Mouse (Mus musculus) limb, embryonic 15.5 days (tissue): ENCODE data around the gene Psmb2. TPM values are rescaled to one million over a fixed set of nuclear protein-coding genes. Genes with fewer than 3 reads are reported as not detected.

Experiments used
- ATAC-seq: fragments of 200-750 bp; cut with Nextera tagmentation; 2 replicates; pipeline ENCODE4 v1.8.0; 2017; ENCODE audit warnings: low read depth, moderate TSS enrichment; ENCODE audit not compliant: insufficient number of reproducible peaks, low FRiP score, low TSS enrichment
- H3K27ac ChIP-seq: fragments of 300-500 bp; sonication (generic); 2 replicates; pipeline ENCODE4 v1.5.1; 2015; ENCODE audit warnings: moderate library complexity, mild to moderate bottlenecking, inconsistent platforms
- H3K27me3 ChIP-seq: fragments of 300-500 bp; sonication (generic); 2 replicates; pipeline ENCODE4 v1.6.1; 2015; ENCODE audit warnings: inconsistent platforms
- H3K36me3 ChIP-seq: fragments of 300-500 bp; sonication (generic); 2 replicates; pipeline ENCODE4 v1.6.1; 2015; ENCODE audit warnings: inconsistent platforms
- H3K4me1 ChIP-seq: fragments of 300-500 bp; sonication (generic); 2 replicates; pipeline ENCODE4 v1.6.1; 2015; ENCODE audit warnings: inconsistent platforms
- H3K4me2 ChIP-seq: fragments of 300-500 bp; sonication (generic); 2 replicates; pipeline ENCODE4 v1.6.1; 2015; ENCODE audit warnings: mild to moderate bottlenecking, inconsistent platforms
- H3K4me3 ChIP-seq: fragments of 300-500 bp; sonication (generic); 2 replicates; pipeline ENCODE4 v1.5.1; 2015; ENCODE audit warnings: mild to moderate bottlenecking, inconsistent platforms
- H3K9ac ChIP-seq: fragments of 300-500 bp; sonication (generic); 2 replicates; pipeline ENCODE4 v1.6.1; 2015; ENCODE audit warnings: inconsistent platforms
- H3K9me3 ChIP-seq: fragments of 300-500 bp; sonication (generic); 2 replicates; pipeline ENCODE4 v1.6.1; 2016; ENCODE audit warnings: inconsistent platforms
- WGBS: fragments of 180-500 bp; shearing (Covaris S2); methylation state at CpG from one replicate; pipeline ENCODE4 v1.1.7; 2015; 5-methylcytosine and 5-hydroxymethylcytosine counted together
- polyA plus RNA-seq: library from polyadenylated mRNA; unstranded; fragments of >200 nt; fragmentation: Nextera tagmentation; extraction: Ambion mirVana; gene quantifications from 2 replicates; pipeline ENCODE4 v1.2.1, GENCODE M21; 2015

Psmb2 gene
- polyA plus RNA-seq, 1 experiment from 2014 or later = 443 TPM

DNA sequence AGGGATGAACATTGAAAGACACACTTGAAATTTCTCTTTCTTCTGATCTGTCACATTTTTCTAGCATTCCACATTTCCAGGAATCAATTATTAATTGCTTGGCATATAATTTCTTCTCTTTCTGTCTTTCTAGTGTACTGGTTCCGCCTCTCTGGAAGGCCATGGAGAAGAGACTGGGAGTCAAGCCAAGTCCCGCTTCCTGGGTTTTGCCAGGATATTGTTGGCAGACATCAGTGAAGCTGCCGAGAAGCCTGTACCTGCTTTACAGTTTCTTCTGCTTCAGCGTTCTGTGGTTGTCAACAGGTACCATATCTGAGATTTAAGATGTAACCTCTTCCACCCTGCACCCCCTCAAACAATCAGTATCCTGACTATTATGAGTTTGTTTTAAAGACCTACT lies 79.3 kb downstream of the Psmb2 start:
- 69% methylated on average over 4 of the region's 4 CpGs for WGBS

GRCm38 (mm10) chr4:126758299-126758698 lies 80.9 kb downstream of the Psmb2 start:
- 78% methylated on average over 5 of the region's 5 CpGs for whole genome bisulfite sequencing
- Histone ChIP-seq H3K36me3 (peaks cover 26% of the 10 kb centered on the region; the same call in 1 of the 2 replicates), H3K9ac (no peak overlapping the region), H3K4me1 (peaks cover 16% of the 10 kb centered on the region), H3K4me3 (no peak overlapping the region), H3K27ac (no peak overlapping the region), H3K4me2 (no peak overlapping the region), H3K27me3 (no peaks in the 10 kb centered on the region), H3K9me3 (no peaks in the 10 kb centered on the region)
- ATAC-seq = no peak

More for the DNA sequence above, 79.3 kb downstream of the Psmb2 start:
- no peak for ATAC-seq
- Histone ChIP-seq H3K9me3 (no peaks in the 10 kb centered on the region), H3K27ac (no peak overlapping the region), H3K4me2 (no peak overlapping the region), H3K9ac (no peak overlapping the region), H3K27me3 (no peaks in the 10 kb centered on the region), H3K4me1 (peaks cover 22% of the 10 kb centered on the region), H3K4me3 (no peak overlapping the region), H3K36me3 (peaks cover 26% of the 10 kb centered on the region; the same call in 1 of the 2 replicates)

Other genes with a start within 250 kb of the Psmb2 start
- gene Ago3, start 248.1 kb upstream of the Psmb2 start, polyA plus RNA-seq = 15.2 and 17.1 TPM in 2 replicates
- 3.1 and 4.0 TPM in 2 replicates for gene Ago1, start 209.0 kb upstream of the Psmb2 start, polyA plus RNA-seq
- gene Ago4, start 144.2 kb upstream of the Psmb2 start, polyA plus RNA-seq = 1.9 and 3.3 TPM in 2 replicates
- 34.4 and 36.1 TPM in 2 replicates for gene Clspn, start 120.7 kb upstream of the Psmb2 start, polyA plus RNA-seq
- 4.1 TPM in 2 replicates for gene 5730409E04Rik, start 67.8 kb upstream of the Psmb2 start, polyA plus RNA-seq
- gene Tfap2e, start 58.6 kb downstream of the Psmb2 start, polyA plus RNA-seq = 0.48 and 0.54 TPM in 2 replicates
- 29.9 and 31.4 TPM in 2 replicates for gene Ncdn, start 75.8 kb downstream of the Psmb2 start, polyA plus RNA-seq
- gene AU040320, start 75.9 kb downstream of the Psmb2 start, polyA plus RNA-seq = 17.9 and 19.0 TPM in 2 replicates